Mouse (Mus musculus) testis, adult 2 months (tissue): ENCODE measurements around the gene Wdfy4. TPM values are rescaled to one million over a fixed set of nuclear protein-coding genes. Genes with fewer than 3 reads are reported as not detected.

Source experiments
- H3K27ac ChIP-seq: fragments of 200-500 bp; 2 replicates; pipeline ENCODE4 v1.5.1; 2012; ENCODE audit warnings: low read depth, low read length; ENCODE audit not compliant: control insufficient read depth, insufficient read depth
- H3K27me3 ChIP-seq: fragments of 200-500 bp; 2 replicates; pipeline ENCODE4 v1.6.1; 2012; ENCODE audit warnings: mild to moderate bottlenecking, low read length, moderate library complexity; ENCODE audit not compliant: control insufficient read depth, insufficient read depth
- H3K36me3 ChIP-seq: fragments of 200-500 bp; 2 replicates; pipeline ENCODE4 v1.6.1; 2012; ENCODE audit warnings: mild to moderate bottlenecking, low read length; ENCODE audit not compliant: control insufficient read depth, insufficient read depth
- H3K4me1 ChIP-seq: fragments of 200-500 bp; 2 replicates; pipeline ENCODE4 v1.6.1; 2012; ENCODE audit warnings: low read length; ENCODE audit not compliant: control insufficient read depth, insufficient read depth
- H3K4me3 ChIP-seq: fragments of 200-500 bp; 2 replicates; pipeline ENCODE4 v1.5.1; 2012; ENCODE audit warnings: low read depth, mild to moderate bottlenecking, low read length, moderate library complexity, mixed read lengths; ENCODE audit not compliant: control insufficient read depth
- CTCF ChIP-seq: fragments of 200-500 bp; IDR thresholded peaks from 2 replicates; pipeline ENCODE4 v1.5.1; 2012; ENCODE audit warnings: low read depth, mild to moderate bottlenecking, inconsistent platforms, low read length, moderate library complexity; ENCODE audit not compliant: control insufficient read depth, insufficient read depth, insufficient replicate concordance
- POLR2A ChIP-seq: fragments of 200-500 bp; IDR thresholded peaks from 2 replicates; pipeline ENCODE4 v1.6.1; 2012; ENCODE audit warnings: low read depth, mild to moderate bottlenecking, inconsistent platforms, low read length, moderate library complexity; ENCODE audit not compliant: control insufficient read depth
- polyA plus RNA-seq: library from polyadenylated mRNA; depleted of rRNA; stranded (reverse); fragments of >200 nt; gene quantifications from 2 replicates; pipeline ENCODE4 v1.2.3, GENCODE M21; 2012

Gene Wdfy4
- polyA plus RNA-seq, 1 experiment, result 4.0 TPM

DNA sequence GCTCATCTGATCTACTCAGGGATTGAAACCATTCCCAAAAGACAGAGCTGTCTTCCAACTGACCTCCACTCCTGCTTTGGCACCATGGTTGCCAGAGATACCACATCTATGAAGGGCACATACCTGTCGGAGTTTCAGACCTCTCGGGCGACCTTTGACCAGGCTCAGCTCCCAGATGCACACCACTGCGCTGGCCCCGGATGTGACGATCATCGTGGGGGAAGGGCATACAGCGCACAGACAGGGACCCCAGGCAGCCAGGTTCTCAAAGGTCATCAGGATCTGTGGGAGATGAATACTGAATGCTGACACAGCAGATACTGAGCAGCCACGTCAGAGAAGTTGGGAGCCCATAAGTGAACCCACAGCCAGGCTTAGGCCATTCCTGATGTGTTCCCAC lies 214.6 kb downstream of the Wdfy4 start:
- no peak overlapping the region for H3K27ac ChIP-seq
- no peaks in the 10 kb centered on the region for H3K36me3 ChIP-seq
- no peak for TF ChIP-seq POLR2A
- no peak for TF ChIP-seq CTCF
- no peak overlapping the region for H3K4me3 ChIP-seq
- no peaks in the 10 kb centered on the region for H3K4me1 ChIP-seq
- no peaks in the 10 kb centered on the region for H3K27me3 ChIP-seq

DNA sequence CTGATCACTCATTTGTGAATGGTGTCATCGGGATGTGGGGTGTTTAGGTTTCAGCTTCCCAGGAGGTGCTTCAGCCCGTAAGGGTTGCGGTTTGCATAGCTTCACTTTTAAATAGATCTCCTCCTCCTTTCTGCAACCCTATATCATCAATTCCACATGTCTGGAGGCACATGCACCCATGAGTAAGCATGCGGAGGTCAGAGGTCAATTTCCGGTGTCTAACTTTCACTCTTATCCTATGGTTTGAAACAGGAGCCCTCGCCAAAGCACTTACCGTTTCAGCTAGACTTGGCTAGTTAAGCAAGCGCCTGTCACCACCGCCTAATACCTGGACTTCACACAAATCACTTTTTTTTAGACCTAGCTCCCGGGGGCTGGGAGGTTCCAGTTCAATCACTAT lies 220.6 kb downstream of the Wdfy4 start:
- no peak overlapping the region for H3K4me3 ChIP-seq

GRCm38 (mm10) chr14:32960481-32960880 lies 224.8 kb downstream of the Wdfy4 start:
- TF ChIP-seq CTCF (peak; percentile 83), POLR2A (no peak)
- Histone ChIP-seq H3K27me3 (no peaks in the 10 kb centered on the region), H3K36me3 (no peaks in the 10 kb centered on the region), H3K4me1 (no peaks in the 10 kb centered on the region), H3K4me3 (no peak overlapping the region), H3K27ac (no peak overlapping the region)

More for the DNA sequence above, 220.6 kb downstream of the Wdfy4 start:
- Histone ChIP-seq H3K27ac (no peak overlapping the region), H3K4me1 (no peaks in the 10 kb centered on the region), H3K36me3 (no peaks in the 10 kb centered on the region), H3K27me3 (no peaks in the 10 kb centered on the region)
- no peak for TF ChIP-seq CTCF
- no peak for TF ChIP-seq POLR2A

DNA sequence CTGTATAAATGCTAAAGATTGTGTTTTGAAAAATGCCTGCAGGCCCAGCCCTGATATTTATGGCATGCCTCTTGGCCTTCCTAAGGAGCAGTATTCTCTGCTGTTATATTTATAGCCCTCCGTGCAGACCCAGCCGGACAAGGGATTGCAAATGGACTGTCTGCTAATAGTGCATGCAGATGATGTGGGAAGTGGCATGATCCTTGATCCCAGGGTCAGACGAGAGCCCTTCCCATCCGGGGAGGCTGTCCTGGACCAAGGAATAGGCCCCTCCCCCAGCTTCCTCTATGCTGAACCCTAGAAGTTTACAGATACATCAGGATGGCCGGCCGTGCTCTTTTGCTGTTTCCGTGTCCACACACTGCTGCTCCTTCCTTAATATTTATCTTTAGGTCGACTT lies 226.6 kb downstream of the Wdfy4 start:
- TF ChIP-seq POLR2A, result no peak
- TF ChIP-seq CTCF, result no peak
- H3K27me3 ChIP-seq, result no peaks in the 10 kb centered on the region

GRCm38 (mm10) chr14:32956486-32956885 lies 228.8 kb downstream of the Wdfy4 start:
- TF ChIP-seq POLR2A, result no peak
- TF ChIP-seq CTCF, result no peak
- no peaks in the 10 kb centered on the region for H3K36me3 ChIP-seq
- no peak overlapping the region for H3K4me3 ChIP-seq
- no peaks in the 10 kb centered on the region for H3K27me3 ChIP-seq
- no peaks in the 10 kb centered on the region for H3K4me1 ChIP-seq
- no peak overlapping the region for H3K27ac ChIP-seq

More for the DNA sequence above, 226.6 kb downstream of the Wdfy4 start:
- Histone ChIP-seq H3K4me1 (no peaks in the 10 kb centered on the region), H3K27ac (no peak overlapping the region), H3K36me3 (no peaks in the 10 kb centered on the region), H3K4me3 (no peak overlapping the region)

DNA sequence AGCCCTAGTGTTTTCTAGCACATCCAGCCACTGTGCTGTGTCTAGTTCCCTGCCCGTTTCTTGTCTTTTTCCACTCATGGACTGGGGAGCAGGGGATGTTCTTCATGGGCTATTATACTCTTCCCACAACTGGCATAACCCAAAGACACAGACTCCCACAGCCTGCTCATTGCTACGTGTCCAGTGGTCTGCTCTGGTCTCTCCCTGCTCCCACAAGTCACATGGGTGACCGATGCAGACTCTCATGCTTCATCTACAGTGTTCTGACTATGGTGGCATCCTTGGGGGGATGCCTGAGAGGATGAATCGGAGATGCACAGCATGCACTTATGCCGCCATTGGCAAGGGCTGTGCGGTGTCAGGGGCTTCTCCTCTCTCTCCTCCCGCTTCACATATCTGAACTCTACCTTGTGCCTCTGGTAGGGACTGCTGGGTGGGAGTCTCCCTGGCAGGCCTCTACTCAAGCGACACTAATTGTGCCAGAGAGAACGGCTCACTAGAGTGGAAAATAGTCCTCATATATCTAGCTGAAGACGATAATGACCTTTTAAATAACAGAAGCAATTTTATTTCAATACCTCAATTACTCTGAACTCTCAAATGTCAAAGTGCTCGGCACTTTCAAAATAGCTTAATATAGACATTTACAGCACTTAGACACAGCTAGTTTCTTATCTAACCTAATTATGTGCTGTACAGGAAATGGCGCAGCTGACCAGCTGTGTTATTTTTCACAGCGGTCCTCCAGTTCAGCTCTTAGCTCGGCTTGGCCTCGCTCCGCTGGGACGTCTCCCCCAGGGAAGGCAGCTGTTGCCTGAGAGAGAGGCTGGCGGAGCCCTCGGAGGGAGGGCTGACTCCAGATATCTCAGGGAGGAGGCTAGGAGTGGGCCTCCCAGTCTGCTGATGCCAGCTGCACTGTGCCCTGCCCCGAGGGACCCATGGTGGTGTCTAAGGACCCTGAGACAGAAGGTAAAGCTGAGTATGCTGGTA lies 234.7 kb downstream of the Wdfy4 start:
- Histone ChIP-seq H3K27me3 (no peaks in the 10 kb centered on the region), H3K36me3 (no peaks in the 10 kb centered on the region), H3K4me3 (no peak overlapping the region), H3K27ac (no peak overlapping the region), H3K4me1 (no peaks in the 10 kb centered on the region)
- no peak for TF ChIP-seq POLR2A
- TF ChIP-seq CTCF, result no peak

DNA sequence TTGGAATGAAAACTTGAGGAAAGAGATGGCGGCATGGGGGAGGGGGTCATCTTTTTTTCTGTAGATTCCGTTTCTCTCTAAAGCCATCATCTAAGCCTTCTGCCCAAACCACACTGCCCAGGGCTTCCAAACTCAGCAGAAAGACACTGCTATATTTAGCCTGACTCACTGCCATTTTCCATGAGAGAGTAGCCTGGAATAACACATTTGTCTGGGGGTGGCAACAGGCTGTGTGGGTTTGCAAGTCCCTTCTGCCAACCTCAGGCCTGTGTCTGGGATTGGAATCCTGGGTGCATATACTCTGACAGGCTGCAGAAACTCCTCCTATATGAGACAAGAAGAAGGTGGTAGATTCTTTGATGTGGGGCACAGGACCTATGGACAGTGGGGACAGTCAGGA lies 237.8 kb downstream of the Wdfy4 start:
- H3K4me3 ChIP-seq, result no peak overlapping the region
- no peaks in the 10 kb centered on the region for H3K27me3 ChIP-seq
- TF ChIP-seq POLR2A (no peak), CTCF (no peak)
- no peak overlapping the region for H3K27ac ChIP-seq
- no peaks in the 10 kb centered on the region for H3K4me1 ChIP-seq
- no peaks in the 10 kb centered on the region for H3K36me3 ChIP-seq

DNA sequence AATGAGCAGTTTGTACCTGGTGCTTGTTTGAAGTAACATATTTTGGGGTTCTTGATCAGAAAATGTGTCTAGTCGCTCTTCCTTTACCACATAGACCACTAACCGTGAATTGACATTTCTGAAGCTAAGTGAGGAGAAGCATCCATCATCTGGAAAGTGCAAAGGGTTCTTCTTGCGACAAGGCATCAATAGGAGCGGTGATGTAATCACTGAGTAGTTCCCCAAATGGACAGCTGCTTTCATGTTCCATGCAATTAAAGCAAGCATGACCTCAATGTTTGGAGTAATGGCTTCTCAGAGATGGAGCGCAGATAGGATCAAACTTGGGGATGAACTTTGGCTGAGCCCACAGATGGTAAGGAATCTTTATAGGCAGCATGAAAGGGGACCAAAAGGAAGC lies 246.1 kb downstream of the Wdfy4 start:
- TF ChIP-seq POLR2A (no peak), CTCF (no peak)
- Histone ChIP-seq H3K27me3 (no peaks in the 10 kb centered on the region), H3K4me1 (no peaks in the 10 kb centered on the region), H3K4me3 (no peak overlapping the region), H3K36me3 (no peaks in the 10 kb centered on the region), H3K27ac (no peak overlapping the region)
